Mouse (Mus musculus): ENCODE results near the gene Ift81.

DNA sequence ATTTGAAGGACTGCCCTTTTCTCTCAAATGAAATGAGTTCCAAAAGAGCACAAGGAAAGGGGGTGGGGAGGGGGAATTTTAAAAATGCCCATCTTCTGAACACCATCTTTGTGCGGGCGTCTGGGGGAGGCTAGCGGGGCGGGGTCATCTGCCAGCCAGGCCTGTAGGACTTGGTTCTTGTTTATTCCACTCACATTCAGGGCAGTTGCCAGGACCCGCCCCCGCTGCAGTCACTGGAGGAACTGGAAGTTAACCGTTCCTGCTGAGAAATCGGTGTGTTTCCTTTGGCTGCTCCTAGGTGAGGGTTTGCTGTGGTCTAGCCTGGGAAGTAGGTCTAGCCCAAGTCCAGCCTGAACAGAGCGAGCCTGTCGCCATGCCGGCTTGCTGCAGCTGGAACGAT is 29.4 kb upstream of the Ift81 start, which contains the start of gene P2rx7:
- no peak for TF ChIP-seq CHD2 (IDR thresholded peaks at IDR 0.05; ENCODE audit: low read depth, low read length)
- no peak for TF ChIP-seq ZC3H11A (IDR thresholded peaks at IDR 0.05; ENCODE audit: borderline replicate concordance, low read depth, low read length)
- no peak for TF ChIP-seq HCFC1 (IDR thresholded peaks at IDR 0.05; ENCODE audit: borderline replicate concordance, insufficient read depth, low read length)
